Mouse (Mus musculus) lung, postnatal 25 days (tissue): Measurements from ENCODE around the gene Ncan.
"Not testable (repeated sequence)": the region's sequence is repeated elsewhere in the genome, so short reads cannot be mapped to it uniquely, and the experiment has no call there.

ENCODE experiments used
- DNase-seq: peaks from one replicate; pipeline ENCODE4 v3.0.0; 2022; ENCODE audit warnings: low spot score

Gene Ncan

GRCm38 (mm10) chr8:70084191-70085065 lies 36.2 kb downstream of the Ncan start:
- DNase-seq, result no peak

DNA sequence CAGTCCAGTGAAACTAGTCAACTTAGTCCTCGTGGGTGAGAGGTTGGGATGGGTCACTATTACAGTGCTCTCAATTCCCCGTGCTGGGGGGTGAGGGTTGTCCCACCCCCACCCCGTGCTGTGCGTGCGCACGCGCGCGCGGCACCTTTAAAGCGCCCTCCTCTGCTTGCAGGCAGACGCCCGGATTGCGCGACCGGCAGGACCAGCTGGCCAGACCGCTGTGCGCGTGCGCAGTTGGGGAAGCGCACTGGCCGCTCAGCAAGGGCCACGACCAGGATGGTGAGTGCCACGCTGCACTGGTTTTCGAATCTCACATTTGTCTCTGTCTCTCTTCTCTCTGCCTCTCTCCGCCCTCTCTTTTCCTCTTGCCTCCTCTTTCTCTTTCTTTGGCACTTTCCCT lies 37.4 kb downstream of the Ncan start, which contains the start of gene Hapln4:
Gene Hapln4 (plus strand): TSS at position 173 of the 400 bp plus-strand sequence.
- peak; percentile 10 for DNase-seq

GRCm38 (mm10) chr8:70081976-70082375 lies 38.7 kb downstream of the Ncan start:
- DNase-seq, result no peak

GRCm38 (mm10) chr8:70073682-70074081 lies 47.0 kb downstream of the Ncan start:
- no peak for DNase-seq

DNA sequence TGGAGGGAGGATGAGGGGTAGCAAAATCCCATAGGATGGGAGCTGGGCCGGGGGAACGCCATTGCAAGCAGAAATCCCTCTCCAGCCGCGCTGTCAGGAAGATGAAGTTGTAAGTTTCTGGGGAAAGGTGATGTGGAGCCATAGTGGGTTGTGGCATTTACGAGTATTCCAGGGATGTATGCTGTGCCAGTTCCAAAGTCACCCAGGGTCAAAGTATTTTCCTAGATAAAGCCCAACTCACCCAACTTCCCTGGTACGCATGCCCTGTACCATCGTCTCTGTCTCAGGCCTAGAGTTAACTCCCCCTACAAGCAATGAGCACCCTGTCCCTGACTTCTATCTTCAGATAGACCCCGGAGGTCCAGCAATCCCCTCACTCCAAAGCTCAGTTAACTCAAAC lies 47.6 kb downstream of the Ncan start:
- DNase-seq, result no peak

GRCm38 (mm10) chr8:70072441-70073069 lies 48.1 kb downstream of the Ncan start, which contains the start of gene Tm6sf2:
TSS of gene Tm6sf2 (plus strand) at chr8:70072924.
- DNase-seq, result peak; percentile 32

DNA sequence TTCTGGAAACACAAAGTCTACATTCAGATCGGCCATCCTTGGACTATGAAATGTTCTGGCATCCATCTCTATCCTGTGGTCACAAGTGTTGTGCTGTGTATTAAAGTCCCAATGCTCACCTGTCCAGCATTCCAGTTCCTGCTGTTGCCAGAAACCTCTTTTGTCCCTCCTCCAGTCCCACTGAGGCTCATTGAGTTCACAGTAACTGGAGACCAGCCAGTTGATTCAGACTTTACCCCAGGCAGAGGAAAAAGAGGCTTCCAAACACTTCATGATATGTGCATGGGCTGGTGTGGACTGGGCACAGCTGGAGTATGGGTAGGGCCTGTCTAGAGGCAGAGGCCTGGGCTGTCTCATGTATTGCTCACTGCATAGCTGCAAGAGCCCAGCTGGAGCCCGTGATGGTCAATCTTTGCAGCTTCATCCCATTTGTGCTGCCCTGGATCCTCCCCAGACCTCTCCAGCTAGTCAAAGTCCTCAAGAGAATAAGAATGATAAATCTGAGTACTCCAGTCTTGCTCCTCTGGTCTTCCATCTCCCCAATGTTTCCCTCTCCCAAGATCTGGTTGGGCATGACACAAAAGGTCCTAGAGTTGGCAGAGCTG lies 48.7 kb downstream of the Ncan start:
- DNase-seq, result no peak

- no peak for DNase-seq
These were observed 63.0 kb downstream of the Ncan start for GRCm38 (mm10) chr8:70057721-70058120.

- not testable (repeated sequence) for DNase-seq
These were observed 70.2 kb downstream of the Ncan start for GRCm38 (mm10) chr8:70050434-70050833.

DNA sequence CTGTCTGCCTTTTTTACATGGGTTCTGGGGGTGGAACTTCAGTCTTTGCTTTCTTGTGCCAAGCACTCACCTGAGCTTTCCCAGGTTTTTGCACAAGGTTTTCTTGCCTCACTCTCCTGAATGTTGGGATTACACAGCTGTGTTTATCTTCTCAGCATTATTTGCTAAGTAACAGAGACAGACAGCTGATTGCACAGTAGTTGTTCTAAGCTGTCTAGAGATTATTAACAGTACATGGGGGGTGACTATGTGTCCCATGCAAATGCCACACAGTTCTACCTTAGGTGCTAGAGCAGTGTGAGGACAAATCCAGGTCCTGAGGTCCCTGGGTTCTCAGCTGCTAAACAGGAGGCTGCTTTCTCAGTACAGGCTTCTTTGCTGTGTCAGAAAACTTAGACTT lies 71.0 kb downstream of the Ncan start:
- no peak for DNase-seq

DNA sequence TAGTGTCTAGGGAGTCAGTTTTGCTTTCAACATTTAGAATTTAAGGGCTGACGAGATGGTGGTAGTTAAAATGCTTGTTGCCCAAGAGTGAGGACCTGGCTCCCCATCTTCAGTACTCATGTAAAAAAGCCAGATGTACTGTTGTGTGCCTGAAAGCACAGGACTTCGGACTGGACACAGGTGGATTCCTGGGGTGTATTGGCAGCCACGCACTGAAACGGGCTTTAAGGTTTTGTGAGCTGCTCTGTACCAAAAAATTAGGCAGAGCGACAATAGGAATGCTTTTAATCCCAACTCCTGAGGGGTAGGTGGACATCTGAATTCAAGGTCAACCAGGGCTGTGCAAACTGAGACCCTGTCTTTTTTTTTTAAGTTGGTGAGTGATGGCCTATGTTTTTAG lies 76.7 kb downstream of the Ncan start:
- DNase-seq, result no peak
